Mouse (Mus musculus) thymus, adult 2 months (tissue): ENCODE data around the gene Slc35f2.

Experiments
- CTCF ChIP-seq: fragments of 200-500 bp; IDR thresholded peaks from 2 replicates; pipeline ENCODE4 v1.5.1; 2012; ENCODE audit warnings: mild to moderate bottlenecking, control low read depth, low read length, moderate library complexity, borderline replicate concordance; ENCODE audit not compliant: control insufficient read depth, poor library complexity, insufficient read depth; ENCODE audit errors: extremely low read depth
- POLR2A ChIP-seq: fragments of 200-500 bp; IDR thresholded peaks from 2 replicates; pipeline ENCODE4 v1.6.1; 2012; ENCODE audit warnings: mild to moderate bottlenecking, low read length, control low read depth, moderate library complexity; ENCODE audit not compliant: control insufficient read depth, poor library complexity, insufficient read depth; ENCODE audit errors: extremely low read depth

DNA sequence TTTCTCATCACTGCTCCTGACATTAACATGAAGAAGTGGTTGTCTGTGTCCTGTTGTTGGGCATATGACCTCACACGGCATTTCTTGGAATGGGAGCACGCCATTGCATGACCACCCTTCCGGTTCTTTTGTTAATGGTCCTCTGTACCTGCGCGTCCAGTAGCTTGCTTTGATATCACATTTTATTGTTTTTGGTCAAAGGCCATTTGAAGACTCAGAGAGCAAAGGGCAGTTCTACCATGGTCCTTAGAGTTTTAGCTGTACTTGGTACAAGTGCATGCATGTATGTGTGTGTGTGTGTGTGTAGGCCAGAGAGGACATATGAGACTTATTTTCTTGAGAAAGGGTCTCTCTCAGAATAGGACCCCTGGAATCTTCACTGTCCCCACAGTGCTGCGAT, 42.1 kb downstream of the Slc35f2 start:
- TF ChIP-seq POLR2A: no peak
- no peak for TF ChIP-seq CTCF
